Mouse (Mus musculus) testis, adult 2 months (tissue): ENCODE measurements around the gene Rps11.

Experiments used
- CTCF ChIP-seq: fragments of 200-500 bp; IDR thresholded peaks from 2 replicates; pipeline ENCODE4 v1.5.1; 2012; ENCODE audit warnings: low read depth, mild to moderate bottlenecking, inconsistent platforms, low read length, moderate library complexity; ENCODE audit not compliant: control insufficient read depth, insufficient read depth, insufficient replicate concordance
- POLR2A ChIP-seq: fragments of 200-500 bp; IDR thresholded peaks from 2 replicates; pipeline ENCODE4 v1.6.1; 2012; ENCODE audit warnings: low read depth, mild to moderate bottlenecking, inconsistent platforms, low read length, moderate library complexity; ENCODE audit not compliant: control insufficient read depth

DNA sequence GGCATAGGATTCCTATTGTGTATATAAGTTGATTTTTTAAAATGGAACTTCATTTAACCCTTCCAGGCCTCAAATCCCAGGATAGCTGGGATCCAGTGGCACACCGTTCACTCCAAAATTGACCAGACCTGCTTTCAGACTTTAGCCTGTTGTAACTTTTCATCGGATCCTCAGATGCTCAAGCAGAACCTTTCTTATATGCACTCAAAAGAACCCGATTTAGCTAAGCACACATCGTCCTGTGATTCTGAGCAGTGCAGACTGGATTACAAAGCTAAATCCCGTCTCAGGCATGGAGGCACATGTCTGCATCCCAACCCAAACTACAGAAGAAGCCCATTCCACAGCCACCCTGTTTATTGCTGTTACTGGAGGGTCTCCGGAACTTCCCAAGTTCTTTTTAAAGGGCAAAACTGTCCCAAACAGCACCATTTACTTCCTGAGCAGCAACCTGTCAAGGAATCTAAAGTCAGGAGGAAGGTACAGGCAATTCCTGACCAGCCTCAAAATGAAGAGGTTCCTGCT, 3.5 kb upstream of the Rps11 start:
- TF ChIP-seq POLR2A (no peak), CTCF (no peak)
